Mouse (Mus musculus) embryonic facial prominence, embryonic 14.5 days (tissue): ENCODE data around the gene Fndc7. TPM values are rescaled to one million over a fixed set of nuclear protein-coding genes. Genes with fewer than 3 reads are reported as not detected.

Source experiments
- ATAC-seq: fragments of 200-750 bp; cut with Nextera tagmentation; 2 replicates; pipeline ENCODE4 v1.8.0; 2017; ENCODE audit warnings: low read depth, moderate number of reproducible peaks, moderate TSS enrichment
- DNase-seq: peaks from one replicate; pipeline ENCODE4 v3.0.0-alpha.2; 2015; ENCODE audit warnings: low spot score
- H3K27ac ChIP-seq: fragments of 300-500 bp; sonication (generic); replicated peaks from 2 replicates; pipeline ENCODE4 v1.5.1; 2014; ENCODE audit warnings: low read depth, mild to moderate bottlenecking, low read length, moderate library complexity
- H3K27me3 ChIP-seq: fragments of 300-500 bp; sonication (generic); replicated peaks from 2 replicates; pipeline ENCODE4 v1.6.1; 2014; ENCODE audit warnings: low read length; ENCODE audit not compliant: control insufficient read depth, insufficient read depth
- H3K36me3 ChIP-seq: fragments of 300-500 bp; sonication (generic); 2 replicates; pipeline ENCODE4 v1.6.1; 2014; ENCODE audit warnings: low read length, mixed read lengths; ENCODE audit not compliant: control insufficient read depth, insufficient read depth
- H3K4me1 ChIP-seq: fragments of 300-500 bp; sonication (generic); 2 replicates; pipeline ENCODE4 v1.6.1; 2014; ENCODE audit warnings: antibody characterized with exemption, low read length; ENCODE audit not compliant: control insufficient read depth, insufficient read depth
- H3K4me2 ChIP-seq: fragments of 300-500 bp; sonication (generic); 2 replicates; pipeline ENCODE4 v1.6.1; 2014; ENCODE audit warnings: low read depth, mild to moderate bottlenecking, low read length, moderate library complexity, mixed read lengths
- H3K4me3 ChIP-seq: fragments of 300-500 bp; sonication (generic); 2 replicates; pipeline ENCODE4 v1.5.1; 2014; ENCODE audit warnings: low read depth, mild to moderate bottlenecking, low read length
- H3K9ac ChIP-seq: fragments of 300-500 bp; sonication (generic); 2 replicates; pipeline ENCODE4 v1.6.1; 2014; ENCODE audit warnings: low read depth, mild to moderate bottlenecking, low read length, moderate library complexity, mixed read lengths
- H3K9me3 ChIP-seq: fragments of 300-500 bp; sonication (generic); 2 replicates; pipeline ENCODE4 v1.6.1; 2016; ENCODE audit warnings: low read length; ENCODE audit not compliant: control insufficient read depth
- WGBS: fragments of 180-500 bp; shearing (Covaris S2); extraction: QIAGEN DNeasy Blood & Tissue Kit; methylation state at CpG from one replicate; pipeline ENCODE4 v1.1.7; 2014; 5-methylcytosine and 5-hydroxymethylcytosine counted together
- polyA plus RNA-seq: library from polyadenylated mRNA; unstranded; fragments of >200 nt; fragmentation: Nextera tagmentation; extraction: Ambion mirVana; gene quantifications from 2 replicates; pipeline ENCODE4 v1.2.1, GENCODE M21; 2014

The Fndc7 gene
- polyA plus RNA-seq, 1 experiment from 2014 or later, result 0.18 TPM

GRCm38 (mm10) chr3:108917986-108918385 is 28.2 kb upstream of the Fndc7 start:
- Histone ChIP-seq H3K4me3 (no peak overlapping the region), H3K36me3 (no peaks in the 10 kb centered on the region), H3K4me1 (no peaks in the 10 kb centered on the region), H3K27me3 (no peaks in the 10 kb centered on the region), H3K9me3 (no peaks in the 10 kb centered on the region), H3K4me2 (no peak overlapping the region), H3K27ac (no peak overlapping the region), H3K9ac (no peak overlapping the region)
- DNase-seq, result no peak
- WGBS, result 61% methylated on average over 3 of the region's 3 CpGs
- no peak for ATAC-seq

DNA sequence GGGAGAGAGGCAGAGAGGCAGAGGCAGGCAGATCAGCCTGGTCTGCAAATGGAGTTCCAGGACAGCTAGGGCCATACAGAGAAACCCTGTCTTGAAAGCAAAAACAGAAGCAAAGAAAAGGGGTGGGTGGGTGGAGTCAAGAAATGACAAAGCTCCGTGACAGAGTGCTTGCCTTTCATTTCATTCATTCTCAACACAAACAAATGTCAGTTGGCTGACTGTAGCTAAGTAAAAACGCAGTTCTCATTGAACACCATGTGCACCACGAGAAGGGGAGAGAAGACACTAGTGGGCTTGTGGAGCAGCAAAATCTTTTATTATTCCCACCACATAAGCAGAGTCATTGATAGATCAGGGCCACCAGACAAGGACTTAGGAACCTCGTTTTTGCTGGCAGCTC is 27.0 kb upstream of the Fndc7 start:
- no peak for DNase-seq
- no peak for ATAC-seq
- Histone ChIP-seq H3K36me3 (no peaks in the 10 kb centered on the region), H3K27me3 (no peaks in the 10 kb centered on the region), H3K4me1 (no peaks in the 10 kb centered on the region), H3K27ac (no peak overlapping the region), H3K9ac (no peak overlapping the region), H3K4me3 (no peak overlapping the region), H3K4me2 (no peak overlapping the region), H3K9me3 (no peaks in the 10 kb centered on the region)
- 51% methylated on average over 4 of the region's 4 CpGs for WGBS

DNA sequence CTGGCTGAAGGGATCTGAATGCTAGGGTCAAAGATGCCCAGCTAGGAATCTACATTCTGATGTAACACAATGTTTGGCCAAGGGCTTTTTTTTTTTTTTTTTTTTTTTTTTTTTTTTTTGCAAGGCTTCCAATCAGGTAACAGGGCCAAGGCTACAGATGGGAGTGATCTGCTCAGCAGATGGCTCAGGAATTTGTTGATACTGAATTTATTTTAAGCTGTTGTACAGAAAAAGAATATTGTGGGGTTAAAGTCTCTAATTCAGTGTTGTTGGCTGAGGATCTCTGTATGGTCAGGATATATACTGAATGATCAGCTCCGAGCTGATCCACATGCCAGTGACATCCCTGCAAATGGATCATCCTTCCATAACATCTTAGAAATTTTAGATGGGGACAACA is 26.2 kb upstream of the Fndc7 start:
- no peak overlapping the region for H3K4me3 ChIP-seq
- no peak overlapping the region for H3K27ac ChIP-seq
- H3K27me3 ChIP-seq, result no peaks in the 10 kb centered on the region
- 85% methylated on average over 1 of the region's 1 CpGs for WGBS
- ATAC-seq (no peak), DNase-seq (no peak)
- no peaks in the 10 kb centered on the region for H3K4me1 ChIP-seq
- no peaks in the 10 kb centered on the region for H3K36me3 ChIP-seq
- H3K4me2 ChIP-seq, result no peak overlapping the region
- H3K9me3 ChIP-seq, result no peaks in the 10 kb centered on the region
- no peak overlapping the region for H3K9ac ChIP-seq

DNA sequence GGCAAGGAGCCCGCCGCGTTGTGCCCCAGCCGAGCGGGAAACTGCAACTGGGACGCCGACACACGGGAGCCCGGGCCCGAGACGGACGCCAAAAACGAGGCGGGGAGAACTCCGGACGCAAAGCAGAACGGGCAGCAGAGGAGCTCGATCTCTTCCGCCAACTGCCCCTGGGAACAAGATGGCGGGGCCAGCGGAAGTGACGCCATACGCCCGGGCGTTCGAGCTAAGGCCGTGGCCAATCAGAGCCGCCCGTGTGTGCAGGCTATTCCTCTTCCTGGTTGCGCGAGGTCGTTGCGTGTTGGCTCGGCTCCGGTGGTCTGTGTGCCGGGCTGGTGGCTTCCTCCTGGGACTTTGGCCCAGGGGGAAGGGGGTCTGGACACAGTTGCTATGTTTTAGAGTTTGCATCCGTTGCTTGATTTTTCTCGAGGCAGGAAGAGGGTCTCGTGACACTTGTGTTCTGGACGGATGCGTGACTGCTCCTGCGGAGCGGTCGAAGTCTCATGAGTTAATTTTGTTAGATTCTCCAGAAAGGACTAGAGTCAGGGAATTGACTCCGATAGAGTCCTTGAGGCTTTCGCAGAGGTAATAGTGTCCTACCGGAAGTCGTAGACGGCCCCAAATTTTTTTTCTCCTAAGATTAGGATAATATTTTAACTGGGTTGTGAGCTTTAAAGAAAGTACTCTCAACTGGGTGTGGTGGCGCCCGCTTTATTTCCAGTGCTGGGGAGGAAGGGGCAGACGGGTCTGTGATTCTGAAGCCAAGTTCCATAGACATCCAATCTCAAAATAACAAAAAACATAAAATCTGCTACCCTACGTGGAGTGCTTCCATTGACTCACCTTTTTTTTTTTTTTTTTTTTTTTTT is 22.0 kb upstream of the Fndc7 start, which contains the start of gene Prpf38b:
Prpf38b (minus strand) TSS at position 180 of the 866 bp plus-strand sequence.
- Histone ChIP-seq H3K27me3 (no peaks in the 10 kb centered on the region), H3K36me3 (peaks cover 16% of the 10 kb centered on the region), H3K9me3 (no peaks in the 10 kb centered on the region), H3K27ac (peak within 1 kb of the TSS; percentile 99), H3K4me2 (peak within 1 kb of the TSS; percentile 89), H3K4me3 (peak within 1 kb of the TSS; percentile 91), H3K9ac (peak within 1 kb of the TSS; percentile 92), H3K4me1 (peaks cover 8% of the 10 kb centered on the region)
- WGBS, result 1% methylated on average over 24 of the region's 53 CpGs
- DNase-seq (peak; percentile 99), ATAC-seq (peak; percentile 99)

DNA sequence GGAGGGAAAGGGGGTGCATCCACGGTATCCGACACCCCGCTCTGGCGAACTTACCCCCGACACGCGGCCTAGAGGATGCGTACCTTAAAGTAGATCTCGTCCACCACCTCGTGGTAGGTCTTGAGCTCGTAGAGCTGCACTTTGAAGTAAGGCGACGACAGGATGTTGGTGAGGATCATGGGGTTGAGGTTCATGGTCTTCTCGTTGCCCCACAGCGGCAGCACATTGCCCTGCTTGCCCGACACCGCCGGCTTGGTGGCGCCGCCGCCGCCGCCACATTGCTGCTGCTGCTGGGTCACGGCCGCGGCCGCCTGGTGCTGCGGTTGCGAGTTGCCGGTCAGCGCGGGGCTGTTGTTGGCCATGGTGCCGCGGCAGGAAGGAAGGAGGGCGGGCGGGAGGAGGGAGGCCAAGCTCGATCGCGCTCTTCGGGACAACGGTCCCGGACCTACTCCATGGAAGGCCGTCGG is 21.3 kb upstream of the Fndc7 start:
- no peaks in the 10 kb centered on the region for H3K27me3 ChIP-seq
- WGBS, result 0% methylated on average over 12 of the region's 44 CpGs
- H3K4me1 ChIP-seq, result peaks cover 8% of the 10 kb centered on the region
- peak; percentile 90 for DNase-seq
- peaks cover 23% of the 10 kb centered on the region for H3K36me3 ChIP-seq
- H3K9ac ChIP-seq, result peak overlapping the region; percentile 92
- ATAC-seq, result peak; percentile 86
- H3K27ac ChIP-seq, result peak overlapping the region; percentile 99
- H3K4me2 ChIP-seq, result peak overlapping the region; percentile 89
- no peaks in the 10 kb centered on the region for H3K9me3 ChIP-seq
- peak overlapping the region; percentile 91 for H3K4me3 ChIP-seq

GRCm38 (mm10) chr3:108910303-108911080 is 20.7 kb upstream of the Fndc7 start:
- ATAC-seq (no peak), DNase-seq (no peak)
- no peaks in the 10 kb centered on the region for H3K27me3 ChIP-seq
- H3K27ac ChIP-seq, result peak overlapping the region; percentile 99
- H3K9ac ChIP-seq, result peak overlapping the region; percentile 92
- peaks cover 28% of the 10 kb centered on the region for H3K36me3 ChIP-seq
- no peaks in the 10 kb centered on the region for H3K9me3 ChIP-seq
- peak overlapping the region; percentile 91 for H3K4me3 ChIP-seq
- H3K4me1 ChIP-seq, result peaks cover 8% of the 10 kb centered on the region
- under 1% methylated on average over 31 of the region's 32 CpGs for WGBS
- H3K4me2 ChIP-seq, result peak overlapping the region; percentile 89

- H3K4me1 ChIP-seq, result no peaks in the 10 kb centered on the region
- H3K9ac ChIP-seq, result no peak overlapping the region
- ATAC-seq (no peak), DNase-seq (no peak)
- H3K4me3 ChIP-seq, result no peak overlapping the region
- H3K36me3 ChIP-seq, result peaks cover 75% of the 10 kb centered on the region
- H3K4me2 ChIP-seq, result no peak overlapping the region
- peaks cover 6% of the 10 kb centered on the region; the same call in 1 of the 2 replicates for H3K9me3 ChIP-seq
- no peak overlapping the region for H3K27ac ChIP-seq
- no peaks in the 10 kb centered on the region for H3K27me3 ChIP-seq
- 95% methylated on average over 6 of the region's 6 CpGs for WGBS
These were observed 13.1 kb upstream of the Fndc7 start for GRCm38 (mm10) chr3:108902934-108903333.

DNA sequence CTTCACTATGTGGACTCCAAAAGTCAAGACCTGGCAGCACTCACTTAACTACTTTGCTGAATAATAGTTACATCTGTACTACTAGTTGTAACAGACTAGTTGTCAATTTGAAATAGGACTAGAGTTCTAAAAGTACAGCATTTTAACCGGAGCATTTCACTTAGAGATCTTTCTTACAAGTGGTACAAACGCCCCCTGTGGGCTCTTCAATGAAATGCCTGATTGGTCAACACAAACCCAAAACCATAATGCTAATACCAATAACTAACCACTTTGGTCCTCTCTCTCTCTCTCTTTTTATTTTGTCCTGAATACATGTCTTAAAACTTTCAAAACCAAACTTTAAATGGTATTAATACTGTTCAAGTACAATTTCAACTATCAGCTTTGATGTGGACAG is 12.2 kb upstream of the Fndc7 start:
- Histone ChIP-seq H3K4me1 (no peaks in the 10 kb centered on the region), H3K9ac (no peak overlapping the region), H3K4me3 (no peak overlapping the region), H3K27me3 (no peaks in the 10 kb centered on the region), H3K9me3 (peaks cover 6% of the 10 kb centered on the region; the same call in 1 of the 2 replicates), H3K27ac (no peak overlapping the region), H3K36me3 (peaks cover 66% of the 10 kb centered on the region), H3K4me2 (no peak overlapping the region)
- DNase-seq (no peak), ATAC-seq (no peak)
- WGBS, result 59% methylated on average over 2 of the region's 2 CpGs
